Mouse (Mus musculus): ENCODE measurements at regions not wholly inside any gene's neighbourhood (a gene's known extent, or its start where the extent isn't known, plus 50 kb on each side); places are given as distances from the start of the nearest gene placed in this dataset.
"Not testable (repeated sequence)": the region's sequence is repeated elsewhere in the genome, so short reads cannot be mapped to it uniquely, and the experiment has no call there.

- no peak for DNase-seq
- intact Hi-C loops (cut with DNase I) = no loop called here
These were observed 69.3 kb downstream of the Btg1 start for GRCm38 (mm10) chr10:96685991-96686601.

- intact Hi-C loops (cut with DNase I) = no loop called here
- peak in 1 of 2 experiments; percentile 23 for DNase-seq
These were observed 70.0 kb downstream of the Btg1 start for GRCm38 (mm10) chr10:96686659-96687440.

GRCm38 (mm10) chr10:96687441-96687772 is 70.6 kb downstream of the Btg1 start:
- no peak for DNase-seq
- intact Hi-C loops (cut with DNase I) = no loop called here

- DNase-seq = no peak
- intact Hi-C loops (cut with DNase I) = no loop called here
These were observed 73.4 kb downstream of the Btg1 start for GRCm38 (mm10) chr10:96689976-96690867.

- intact Hi-C loops (cut with DNase I) = no loop called here
- DNase-seq = no peak
These were observed 74.1 kb downstream of the Btg1 start for GRCm38 (mm10) chr10:96690868-96691302.

GRCm38 (mm10) chr10:96691319-96691870 is 74.6 kb downstream of the Btg1 start:
- DNase-seq = no peak
- intact Hi-C loops (cut with DNase I) = no loop called here

- no peak for DNase-seq
- intact Hi-C loops (cut with DNase I) = no loop called here
These were observed 76.0 kb downstream of the Btg1 start for GRCm38 (mm10) chr10:96692821-96693220.

- intact Hi-C loops (cut with DNase I) = no loop called here
These were observed 77.0 kb downstream of the Btg1 start for GRCm38 (mm10) chr10:96693766-96694165.

GRCm38 (mm10) chr10:96696571-96696970 is 79.8 kb downstream of the Btg1 start:
- intact Hi-C loops (cut with DNase I) = no loop called here

More at GRCm38 (mm10) chr10:96693766-96694165, 77.0 kb downstream of the Btg1 start:
- no peak for DNase-seq

GRCm38 (mm10) chr10:96697781-96698180 is 81.0 kb downstream of the Btg1 start:
- intact Hi-C loops (cut with DNase I) = no loop called here

More at GRCm38 (mm10) chr10:96696571-96696970, 79.8 kb downstream of the Btg1 start:
- no peak for DNase-seq

GRCm38 (mm10) chr10:96706656-96707055 is 89.8 kb downstream of the Btg1 start:
- intact Hi-C loops (cut with DNase I) = no loop called here
- DNase-seq = no peak

More at GRCm38 (mm10) chr10:96697781-96698180, 81.0 kb downstream of the Btg1 start:
- DNase-seq = no peak

- DNase-seq = no peak
- intact Hi-C loops (cut with DNase I) = no loop called here
These were observed 91.7 kb downstream of the Btg1 start for GRCm38 (mm10) chr10:96708471-96708870.

- DNase-seq = no peak
- intact Hi-C loops (cut with DNase I) = no loop called here
These were observed 93.0 kb downstream of the Btg1 start for GRCm38 (mm10) chr10:96709698-96710356.

- intact Hi-C loops (cut with DNase I) = no loop called here
- peak; percentile 17 to 21 for DNase-seq
These were observed 95.2 kb downstream of the Btg1 start for GRCm38 (mm10) chr10:96711993-96712392.

GRCm38 (mm10) chr10:96714702-96715101 is 97.9 kb downstream of the Btg1 start:
- no peak for DNase-seq
- intact Hi-C loops (cut with DNase I) = no loop called here

GRCm38 (mm10) chr10:96717281-96717680 is 100.5 kb downstream of the Btg1 start:
- intact Hi-C loops (cut with DNase I) = no loop called here

GRCm38 (mm10) chr10:96718706-96719105 is 101.9 kb downstream of the Btg1 start:
- intact Hi-C loops (cut with DNase I); DNase-seq: not testable (repeated sequence)

More at GRCm38 (mm10) chr10:96717281-96717680, 100.5 kb downstream of the Btg1 start:
- DNase-seq = no peak

GRCm38 (mm10) chr10:96720281-96720711 is 103.5 kb downstream of the Btg1 start:
- intact Hi-C loops (cut with DNase I) = no loop called here
- DNase-seq = no peak

GRCm38 (mm10) chr10:96720956-96721688 is 104.3 kb downstream of the Btg1 start:
- intact Hi-C loops (cut with DNase I) = no loop called here
- DNase-seq = no peak
